Mouse (Mus musculus) left cerebral cortex, adult 18-20 months (tissue): Measurements from ENCODE around the gene Igsf11. TPM values are rescaled to one million over a fixed set of nuclear protein-coding genes. Genes with fewer than 3 reads are reported as not detected.

Source experiments
- DNase-seq, 2 experiments: peaks; one replicate each; pipeline ENCODE4 v3.0.0; 2021 to 2022; ENCODE audit warnings: low spot score in 2 of 2, mixed read lengths in 1 of 2
- total RNA-seq, 2 experiments: library from RNA; stranded (reverse); gene quantifications; 2 replicates each; pipeline ENCODE4 v1.2.3; 2021

Igsf11 gene
- total RNA-seq, 2 experiments from 2014 or later: 39.0 to 41.5 TPM

DNA sequence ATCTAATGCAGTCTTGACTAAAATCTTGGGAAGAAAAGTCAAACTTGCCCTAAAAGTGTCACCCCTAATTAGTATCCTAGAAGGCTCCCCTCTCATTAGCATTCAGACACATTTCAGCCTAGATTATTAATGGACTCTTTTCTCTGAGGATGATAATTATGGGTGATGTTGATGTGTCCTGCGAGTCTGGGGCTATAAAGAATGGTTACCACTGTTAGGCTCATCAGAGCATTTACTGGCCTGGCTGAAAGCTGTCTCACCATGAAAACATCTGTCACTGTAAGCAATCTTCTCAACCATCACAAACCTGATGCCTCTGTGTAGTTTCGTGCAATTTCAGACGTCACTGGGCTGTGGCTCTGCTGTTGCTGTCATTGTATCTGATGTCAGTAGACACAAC, 179.0 kb downstream of the Igsf11 start:
- DNase-seq: no peak

Other genes starting within 250 kb of the Igsf11 start
- 10 to 100 TPM; 14.7 to 17.8 TPM for gene Arhgap31, start 179.4 kb upstream of the Igsf11 start, total RNA-seq
- gene B4galt4, start 150.4 kb upstream of the Igsf11 start, total RNA-seq: 10 to 100 TPM; 21.5 to 23.0 TPM
- gene Upk1b, start 92.3 kb upstream of the Igsf11 start, total RNA-seq: 1 to 10 TPM; 2.2 to 3.0 TPM
- gene 4930435E12Rik, start 63.9 kb upstream of the Igsf11 start, total RNA-seq: not detected